Mouse (Mus musculus): ENCODE results near the gene Ppm1g.

Ppm1g gene

DNA sequence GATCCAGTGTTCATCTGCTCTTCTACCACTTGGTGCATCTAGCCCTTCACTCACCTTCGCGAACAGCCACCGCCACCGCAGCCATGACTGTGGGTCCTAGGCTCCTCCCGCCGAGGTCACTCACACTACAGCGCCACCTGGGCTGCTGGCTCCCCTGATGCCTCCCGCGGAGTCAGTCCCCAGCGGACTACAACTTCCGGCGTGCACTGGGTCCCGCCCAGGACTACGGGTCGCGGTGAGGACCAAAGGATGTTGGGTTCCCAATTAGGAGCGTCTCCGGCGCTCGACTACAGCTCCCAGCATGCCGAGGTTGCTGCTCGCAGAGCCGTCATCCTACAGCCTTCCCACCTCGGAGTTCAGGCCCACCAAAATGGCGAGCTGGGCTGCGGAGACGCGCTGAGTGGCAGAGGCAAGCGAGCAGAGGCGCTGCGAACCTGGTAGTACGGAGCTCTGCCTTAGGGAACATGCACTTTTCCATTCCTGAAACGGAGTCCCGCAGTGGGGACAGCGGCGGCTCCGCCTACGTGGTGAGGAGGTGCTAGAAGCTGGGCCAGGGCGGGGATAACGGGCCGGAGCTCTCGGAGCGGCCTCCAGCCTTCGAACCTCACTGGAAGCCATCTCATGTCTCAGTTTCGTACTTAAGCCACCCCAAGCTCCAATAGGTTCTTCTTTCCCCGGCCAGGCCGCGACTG lies 27.4 kb downstream of the Ppm1g start, which contains the start of the genes Snx17 and Eif2b4:
Gene Snx17, plus strand, starts transcription at position 289 of the 692 bp plus-strand sequence.
Gene Eif2b4, minus strand, starts transcription at position 492 of the 692 bp plus-strand sequence.
- DNase-seq (ENCODE audit: low spot score in 2 of 2): peak; percentile 99

GRCm38 (mm10) chr5:31192045-31192938 lies 28.2 kb downstream of the Ppm1g start:
- no peak for DNase-seq (ENCODE audit: low spot score in 2 of 2)

DNA sequence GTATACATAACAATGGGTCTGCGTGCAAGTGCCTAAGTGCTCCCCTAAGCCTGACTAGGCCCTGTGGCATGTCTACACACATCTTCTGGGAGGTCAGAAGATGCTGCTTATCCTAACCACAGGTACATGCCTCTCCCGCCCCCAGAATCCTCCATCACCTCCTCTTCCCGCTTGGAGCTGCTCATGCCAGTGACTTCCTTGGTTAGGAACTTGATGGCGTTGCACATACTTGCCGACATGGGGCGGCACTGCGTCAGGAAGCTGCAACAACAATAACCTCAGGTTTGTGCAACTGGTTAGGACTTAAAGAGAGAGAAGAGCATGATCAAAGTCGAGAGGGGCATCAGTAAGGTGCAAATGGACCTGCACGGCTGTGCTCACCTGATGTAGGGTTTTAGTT lies 30.3 kb downstream of the Ppm1g start:
- no peak for DNase-seq (ENCODE audit: low spot score in 2 of 2)

DNA sequence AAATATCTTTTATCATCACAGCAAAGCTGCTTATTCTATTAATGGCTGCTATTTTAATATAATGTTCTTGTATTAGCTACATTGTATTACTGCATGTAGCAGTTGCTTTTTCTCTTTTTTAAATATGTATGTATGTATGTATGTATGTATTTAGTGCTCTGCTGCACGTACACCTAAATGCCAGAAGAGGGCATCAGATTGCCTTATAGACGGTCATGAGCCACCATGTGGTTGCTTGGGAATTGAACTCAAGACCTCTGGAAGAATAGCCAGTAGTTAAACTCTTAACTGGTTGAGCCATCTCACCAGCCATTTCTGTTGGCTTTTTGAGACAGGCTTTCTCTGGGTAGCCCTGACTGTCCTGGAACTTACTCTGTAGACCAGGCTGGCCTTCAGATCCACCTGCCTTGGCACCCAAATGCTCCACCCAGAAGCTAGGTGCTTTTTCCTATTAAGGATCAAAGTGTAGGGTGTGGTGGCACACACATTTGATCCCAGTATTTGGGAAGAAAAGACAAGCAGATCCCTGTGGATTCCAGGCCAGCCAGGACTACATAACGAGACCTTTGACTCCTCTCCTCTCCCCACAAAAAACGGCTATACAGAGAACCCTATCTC lies 32.2 kb downstream of the Ppm1g start:
- no peak for DNase-seq (ENCODE audit: low spot score in 2 of 2)

DNA sequence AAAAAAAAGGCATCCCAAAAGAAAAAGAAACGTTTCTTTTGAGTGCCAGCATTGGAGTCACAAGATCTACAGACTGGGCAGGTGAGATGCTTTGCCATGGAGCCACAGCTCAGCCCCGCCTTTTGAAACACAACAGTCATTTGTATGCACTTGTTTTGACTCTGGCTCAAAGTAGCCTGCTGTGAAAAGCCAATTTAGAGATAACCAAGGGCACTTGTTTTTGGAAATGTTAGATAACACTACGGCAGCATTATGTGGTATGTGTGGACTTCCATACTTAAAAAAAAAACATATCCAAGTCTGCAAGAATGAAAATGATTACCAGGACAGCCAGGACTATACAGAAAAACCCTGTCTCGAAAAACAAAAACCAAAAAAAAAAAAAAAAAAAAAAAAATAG lies 36.8 kb downstream of the Ppm1g start:
- no peak for DNase-seq (ENCODE audit: low spot score in 2 of 2)

DNA sequence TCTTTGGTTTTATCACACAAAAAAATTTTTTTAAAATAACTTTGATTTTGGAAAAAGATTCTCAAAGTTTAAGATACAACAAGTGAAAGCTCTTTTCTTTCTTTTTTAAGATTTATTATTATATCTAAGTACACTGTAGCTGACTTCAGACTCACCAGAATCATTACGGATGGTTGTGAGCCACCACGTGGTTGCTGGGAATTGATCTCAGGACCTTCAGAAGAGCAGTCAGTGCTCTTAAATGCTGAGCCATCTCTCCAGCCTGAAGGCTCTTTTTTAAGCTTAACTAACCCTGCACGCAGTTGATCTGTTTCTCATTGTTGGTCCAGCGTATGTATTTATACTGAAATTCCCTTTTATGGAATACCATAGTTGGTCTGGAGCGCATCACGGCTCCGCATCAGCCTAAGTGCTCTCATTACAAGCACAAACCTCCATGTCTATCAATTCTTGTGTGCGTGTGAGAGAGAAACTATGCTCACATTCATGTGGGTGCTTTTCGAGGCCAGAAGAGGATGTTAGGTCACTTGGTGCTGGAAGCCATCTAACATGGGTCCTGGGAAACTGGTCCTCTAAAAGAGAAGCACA lies 39.2 kb downstream of the Ppm1g start:
- DNase-seq (ENCODE audit: low spot score in 2 of 2): no peak

- peak; percentile 85 to 92 for DNase-seq (ENCODE audit: low spot score in 2 of 2)
Measured at GRCm38 (mm10) chr5:31179766-31180630, 40.5 kb downstream of the Ppm1g start, which contains the start of the genes Gm29609 and Gtf3c2. TSS of gene Gm29609 (minus strand) at chr5:31179911. TSS of gene Gtf3c2 (minus strand) at chr5:31180144.

DNA sequence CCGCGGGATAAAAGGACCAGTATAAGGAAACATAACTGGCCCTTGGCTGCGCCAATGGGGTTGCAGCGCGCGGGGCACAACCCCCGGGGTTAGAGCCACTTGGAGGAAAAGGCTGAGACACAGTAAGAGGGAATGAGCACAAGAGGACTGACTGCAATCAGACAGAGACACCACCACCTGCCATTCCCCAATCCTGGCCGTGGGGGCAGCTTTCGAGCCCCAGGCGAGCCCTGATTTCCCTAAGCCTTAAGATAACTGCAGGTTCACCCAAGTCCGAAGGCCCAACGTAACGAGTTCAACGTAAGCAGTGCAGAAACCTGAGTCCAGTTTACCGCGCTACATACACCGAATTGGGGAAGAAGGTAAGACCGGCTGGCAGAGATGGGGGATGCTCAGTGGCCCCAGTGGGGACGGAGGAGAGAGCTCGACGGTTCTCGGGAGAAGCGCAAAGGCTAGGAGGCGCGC lies 41.2 kb downstream of the Ppm1g start:
- DNase-seq (ENCODE audit: low spot score in 2 of 2): no peak

- no peak for DNase-seq (ENCODE audit: low spot score in 2 of 2)
Measured at GRCm38 (mm10) chr5:31168630-31169029, 51.9 kb downstream of the Ppm1g start.

DNA sequence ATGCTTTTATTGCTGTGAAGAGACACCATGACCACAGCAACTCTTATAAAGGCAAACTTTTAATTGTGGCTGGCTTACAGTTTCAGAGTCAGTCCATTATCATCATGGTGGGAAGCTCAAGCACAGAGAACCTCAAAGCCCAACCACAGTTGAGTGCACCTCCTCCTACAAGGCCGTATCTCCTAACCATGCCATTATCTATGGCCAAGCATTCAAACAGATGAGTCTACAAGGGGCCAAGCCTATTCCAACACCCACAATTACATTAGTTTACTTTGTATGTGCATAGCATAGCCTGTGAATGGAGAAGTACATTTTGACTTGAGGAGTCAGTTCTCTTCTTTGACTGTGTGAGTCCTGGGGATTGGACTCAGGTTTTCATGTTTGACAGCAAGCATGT lies 55.6 kb downstream of the Ppm1g start:
- no peak for DNase-seq (ENCODE audit: low spot score in 2 of 2)

DNA sequence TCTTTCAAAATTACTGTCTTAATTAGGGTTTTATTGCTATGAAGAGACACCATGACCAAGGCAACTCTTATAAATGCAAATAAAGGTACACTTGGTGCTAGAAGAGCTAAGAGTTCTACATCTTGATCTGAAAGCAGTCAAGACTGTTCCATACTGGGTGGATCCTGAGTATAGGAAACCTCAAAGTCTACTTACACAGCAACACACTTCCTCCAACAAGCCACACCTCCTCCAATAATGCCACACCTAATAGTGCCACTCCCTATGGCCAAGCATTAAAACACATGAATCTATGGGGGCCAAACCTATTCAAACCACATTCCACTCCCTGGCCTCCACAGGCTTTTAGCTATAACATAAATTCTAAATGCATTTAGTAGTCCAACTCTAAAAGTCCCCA lies 58.0 kb downstream of the Ppm1g start:
- no peak for DNase-seq (ENCODE audit: low spot score in 2 of 2)

DNA sequence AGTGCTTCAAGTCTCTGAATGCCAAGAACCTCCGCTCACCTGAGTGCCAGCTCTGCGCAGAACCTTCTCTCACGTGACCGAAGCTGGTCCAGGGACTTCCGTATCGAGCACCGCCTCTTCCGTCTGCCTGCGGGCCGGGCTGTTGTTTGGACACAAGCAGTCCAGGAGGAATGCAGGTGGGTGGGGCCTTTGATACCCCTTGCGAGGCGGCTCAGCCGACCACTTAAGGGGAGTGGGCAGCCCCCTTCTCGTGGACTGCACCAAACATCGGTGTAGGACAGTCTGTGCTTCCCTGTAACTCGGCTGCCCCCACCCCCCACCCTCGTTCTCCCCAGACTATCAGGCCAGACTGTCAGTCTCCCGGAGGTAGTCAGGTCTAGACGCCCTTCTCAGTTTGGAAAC lies 66.3 kb downstream of the Ppm1g start, which contains the start of gene Mpv17:
Gene Mpv17, minus strand, starts transcription at position 100 of the 402 bp plus-strand sequence.
- peak; percentile 38 to 60 for DNase-seq (ENCODE audit: low spot score in 2 of 2)

GRCm38 (mm10) chr5:31153516-31154151 lies 66.9 kb downstream of the Ppm1g start:
- no peak for DNase-seq (ENCODE audit: low spot score in 2 of 2)
